In the genomic region with DNA sequence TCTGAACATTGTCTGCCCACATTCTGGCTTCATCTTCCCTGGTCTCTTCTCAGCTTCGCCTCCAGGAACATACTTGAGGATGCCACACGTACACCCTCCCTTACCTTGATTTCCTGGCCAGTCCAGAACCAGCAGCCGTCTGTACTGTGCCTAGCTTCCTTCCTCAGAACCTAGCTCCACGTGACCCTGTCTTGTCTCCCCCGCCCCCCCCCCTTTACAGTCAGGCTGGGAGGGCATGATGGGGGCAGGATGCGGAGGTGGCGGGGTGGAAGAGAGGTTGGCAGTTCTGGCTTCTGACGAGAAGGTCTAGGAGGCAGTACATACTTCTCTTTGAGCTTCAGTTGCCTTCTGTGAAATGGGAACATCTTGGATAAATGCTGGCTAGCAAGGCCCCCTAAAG, we compare ENCODE assay signal across 9 mouse cellular contexts. TPM values are rescaled to one million over a fixed set of nuclear protein-coding genes. Genes with fewer than 3 reads are reported as not detected.
DNase-seq lines count a peak whose midpoint lies in the region; TF ChIP-seq lines count a peak whose summit lies in the region.
"Had no signal": no experiment of that assay in that cellular context is flagged by ENCODE, and none has a peak within 500 bp of the region (broad histone marks: within the 10 kb centered on the region; RNA-seq: fewer than 3 reads in every experiment).

A gene (minus strand): TSS at position 167 of the 400 bp plus-strand sequence.

- H3K9ac ChIP-seq in liver, adult 2 months (ENCODE audit: low read depth, low read length): peak within 1 kb of the TSS; percentile 21; the same call in 1 of the 2 replicates

- H3K27me3 ChIP-seq in liver, adult 2 months (ENCODE audit: control insufficient read depth, insufficient read depth, low read length): no peaks in the 10 kb centered on the region

- 82% methylated on average over 8 of the region's 8 CpGs for WGBS in liver, adult 2 months

- no peak within 1 kb of the TSS for H3K27ac ChIP-seq in liver, adult 2 months (replicated peaks; ENCODE audit: insufficient read depth, low read depth, low read length)
- no peak within 1 kb of the TSS for H3K27ac ChIP-seq in brown adipose tissue, adult 24 weeks (replicated peaks; ENCODE audit: low read depth, low read length)

- H3K4me1 ChIP-seq in liver, adult 2 months (ENCODE audit: control insufficient read depth, insufficient read depth, low read length): no peaks in the 10 kb centered on the region
- H3K4me1 ChIP-seq in brown adipose tissue, adult 24 weeks (ENCODE audit: control insufficient read depth, insufficient read depth, insufficient read length, low read length): no peaks in the 10 kb centered on the region

- TF ChIP-seq POLR2A in liver, adult 2 months (IDR thresholded peaks at IDR 0.05; ENCODE audit: extremely low read depth, insufficient read depth, low read length): no peak

- H3K79me2 ChIP-seq in liver, adult 2 months (ENCODE audit: control insufficient read depth, insufficient read depth, low read length): no peaks in the 10 kb centered on the region

- DNase-seq in liver, adult 2 months (ENCODE audit: extremely low read depth, low read depth, low spot score): no peak
- DNase-seq in liver: no peak
- DNase-seq in lung, postnatal 25 days (ENCODE audit: low spot score): peak; percentile 10
- peak; percentile 76 to 81 for DNase-seq in thymus, postnatal 10 days (ENCODE audit: low spot score in 2 of 2)
- no peak for DNase-seq in adrenal gland, postnatal 10 days
- DNase-seq in yolk sac, embryonic 10.5 days (ENCODE audit: low spot score): no peak
- DNase-seq in left cerebral cortex, postnatal 10 days (ENCODE audit: extremely low spot score in 1 of 2, low spot score in 2 of 2): no peak
- DNase-seq: kidney, adult 18-20 months had no signal

- TF ChIP-seq CTCF in liver, adult 2 months (IDR thresholded peaks at IDR 0.05; ENCODE audit: low read depth, low read length): no peak

- intact Hi-C loops in left cerebral cortex, postnatal 10 days (cut with DNase I): no loop called here

- no peaks in the 10 kb centered on the region for H3K36me3 ChIP-seq in liver, adult 2 months (ENCODE audit: control insufficient read depth, insufficient read depth, low read length)

- H3K4me3 ChIP-seq in liver, adult 2 months (ENCODE audit: insufficient read depth, low read depth, low read length): peak within 1 kb of the TSS; percentile 37
- peak within 1 kb of the TSS; percentile 42 for H3K4me3 ChIP-seq in brown adipose tissue, adult 24 weeks (ENCODE audit: insufficient read depth, low read depth, low read length)

RNA-seq across cellular contexts. Expression of the gene that starts here (rescaled TPM):
- 0.81 and 0.83 TPM in 2 replicates for total RNA-seq in liver, adult 2 months (2014; rRNA removed)
- 1.2 and 1.6 TPM in 2 replicates for polyA plus RNA-seq in liver, adult 2 months (2012; rRNA removed)
- 1.9 TPM in 1 of 2 replicates, not detected in the other for polyA plus RNA-seq in brown adipose tissue, adult 24 weeks (2012; ENCODE audit: insufficient read depth, insufficient read length, missing spikeins)
- total RNA-seq in adrenal gland, postnatal 10 days (2021): 1 to 10 TPM; 4.5 to 4.9 TPM
- total RNA-seq in left cerebral cortex, postnatal 10 days (2021): 1 to 10 TPM; 2.9 to 3.4 TPM

Comparison
In these comparisons a context has a peak if more than half of its experiments do, and no peak if none do; other contexts are left out.
1. DNase-seq: peak in lung, postnatal 25 days (single experiment) and thymus, postnatal 10 days (2 of 2); none in liver, adult 2 months (single experiment), liver (single experiment), adrenal gland, postnatal 10 days (single experiment), yolk sac, embryonic 10.5 days (single experiment) and left cerebral cortex, postnatal 10 days (0 of 2).